In genomic region chr7:81536478-81536877, GRCm38 (mm10) we compare ENCODE assay signal across 50 mouse cellular contexts. TPM values are rescaled to one million over a fixed set of nuclear protein-coding genes. Genes with fewer than 3 reads are reported as not detected.
"Had no signal": no experiment of that assay in that cellular context is flagged by ENCODE, and none has a peak within 500 bp of the region (broad histone marks: within the 10 kb centered on the region; RNA-seq: fewer than 3 reads in every experiment).

No protein-coding gene starts in this region.

- H3K9me3 ChIP-seq: heart, embryonic 10.5 days; heart, embryonic 12.5 days; heart, embryonic 15.5 days; hindbrain, embryonic 12.5 days; hindbrain, embryonic 13.5 days; hindbrain, embryonic 15.5 days; intestine, embryonic 15.5 days had no signal

- H3K4me3 ChIP-seq: heart, embryonic 10.5 days; heart, embryonic 12.5 days; heart, embryonic 13.5 days; heart, embryonic 15.5 days; hindbrain, embryonic 10.5 days; hindbrain, embryonic 12.5 days; hindbrain, embryonic 13.5 days; hindbrain, embryonic 15.5 days; intestine, embryonic 15.5 days; kidney, embryonic 15.5 days; layer of hippocampus, adult 2 months had no signal

- H3K27me3 ChIP-seq: heart, embryonic 12.5 days; heart, embryonic 13.5 days; heart, embryonic 15.5 days; hindbrain, embryonic 13.5 days; hindbrain, embryonic 15.5 days; intestine, embryonic 15.5 days; kidney, embryonic 15.5 days had no signal

- ATAC-seq: hindbrain, embryonic 16.5 days; inflammation-experienced regulatory T-cells, adult 6 months; intestine, embryonic 15.5 days; intestine, embryonic 16.5 days; intestine, postnatal 0 days had no signal

- H3K4me1 ChIP-seq: heart, embryonic 10.5 days; heart, embryonic 12.5 days; heart, embryonic 13.5 days; heart, embryonic 15.5 days; hindbrain, embryonic 15.5 days; intestine, embryonic 15.5 days; kidney, embryonic 15.5 days had no signal

- DNase-seq: heart, postnatal 10 days; heart, postnatal 14 days; heart, postnatal 36 days; heart, postnatal 4 days; kidney, adult 11 months; kidney, adult 18-20 months; kidney, adult 2 months; kidney, adult 8-10 months; kidney, adult 9 months; kidney, postnatal 10 days; kidney, postnatal 14 days; kidney, postnatal 25 days; kidney, postnatal 36 days; kidney, postnatal 4 days; layer of hippocampus, adult 9-11 months; layer of hippocampus, postnatal 36 days had no signal

- H3K4me2 ChIP-seq: heart, embryonic 11.5 days; heart, embryonic 12.5 days; heart, embryonic 13.5 days; heart, embryonic 15.5 days; hindbrain, embryonic 12.5 days; hindbrain, embryonic 13.5 days; hindbrain, embryonic 14.5 days; hindbrain, embryonic 15.5 days; intestine, embryonic 15.5 days; kidney, embryonic 15.5 days had no signal

- H3K27ac ChIP-seq: heart, embryonic 10.5 days; heart, embryonic 13.5 days; heart, embryonic 15.5 days; hindbrain, embryonic 10.5 days; hindbrain, embryonic 12.5 days; hindbrain, embryonic 13.5 days; hindbrain, embryonic 14.5 days; hindbrain, embryonic 15.5 days; intestine, embryonic 15.5 days; kidney, embryonic 15.5 days; kidney, postnatal 0 days; layer of hippocampus, adult 2 months had no signal

- H3K9ac ChIP-seq: heart, embryonic 12.5 days; heart, embryonic 13.5 days; heart, embryonic 15.5 days; hindbrain, embryonic 12.5 days; hindbrain, embryonic 13.5 days; hindbrain, embryonic 14.5 days; hindbrain, embryonic 15.5 days; intestine, embryonic 15.5 days; kidney, embryonic 15.5 days had no signal

RNA-seq across cellular contexts. Expression of gene Fsd2, which starts 30.3 kb away (rescaled TPM):
- polyA plus RNA-seq: intestine, embryonic 14.5 days; kidney, embryonic 14.5 days had no signal

RNA-seq across cellular contexts. Expression of gene BC048679, which starts 38.4 kb away (rescaled TPM):
- total RNA-seq: heart, postnatal 10 days; heart, postnatal 14 days; heart, postnatal 25 days; heart, postnatal 36 days; heart, postnatal 4 days; hematopoietic stem cell, adult 5-6 weeks; layer of hippocampus, adult 18-20 months; layer of hippocampus, adult 2 months; layer of hippocampus, adult 8-10 months; layer of hippocampus, postnatal 10 days; layer of hippocampus, postnatal 14 days; layer of hippocampus, postnatal 25 days; layer of hippocampus, postnatal 36 days; left cerebral cortex, adult 18-20 months had no signal
- polyA plus RNA-seq: heart, embryonic 10.5 days; heart, embryonic 11.5 days; heart, embryonic 12.5 days; heart, embryonic 13.5 days; heart, embryonic 14.5 days; heart, embryonic 15.5 days; heart, embryonic 16.5 days; heart, postnatal 0 days; hindbrain, embryonic 11.5 days; hindbrain, embryonic 12.5 days; hindbrain, embryonic 13.5 days; hindbrain, embryonic 14.5 days; hindbrain, embryonic 15.5 days; hindbrain, embryonic 16.5 days; inflammation-experienced regulatory T-cells, adult 6 months; intestine, embryonic 14.5 days; intestine, embryonic 15.5 days; intestine, embryonic 16.5 days; intestine, postnatal 0 days; kidney, embryonic 14.5 days; kidney, embryonic 15.5 days; kidney, embryonic 16.5 days; kidney, postnatal 0 days; large intestine, adult 2 months had no signal

RNA-seq across cellular contexts. Expression of gene Ap3b2, which starts 42.8 kb away (rescaled TPM):
- total RNA-seq: heart, postnatal 14 days; heart, postnatal 25 days; hematopoietic stem cell, adult 5-6 weeks had no signal
- polyA plus RNA-seq: inflammation-experienced regulatory T-cells, adult 6 months had no signal
